Mouse (Mus musculus) lung, postnatal 4 days (tissue): ENCODE data around the gene Snx9.

Experiments
- DNase-seq, 2 experiments: peaks; one replicate each; pipeline ENCODE4 v3.0.0; 2021

The Snx9 gene

GRCm38 (mm10) chr17:5846101-5846500 lies 5.0 kb downstream of the Snx9 start:
- no peak for DNase-seq

GRCm38 (mm10) chr17:5848706-5849415 lies 7.7 kb downstream of the Snx9 start:
- no peak for DNase-seq

- DNase-seq = peak; percentile 69 to 78
Observed at GRCm38 (mm10) chr17:5849421-5849910, 8.3 kb downstream of the Snx9 start.

DNA sequence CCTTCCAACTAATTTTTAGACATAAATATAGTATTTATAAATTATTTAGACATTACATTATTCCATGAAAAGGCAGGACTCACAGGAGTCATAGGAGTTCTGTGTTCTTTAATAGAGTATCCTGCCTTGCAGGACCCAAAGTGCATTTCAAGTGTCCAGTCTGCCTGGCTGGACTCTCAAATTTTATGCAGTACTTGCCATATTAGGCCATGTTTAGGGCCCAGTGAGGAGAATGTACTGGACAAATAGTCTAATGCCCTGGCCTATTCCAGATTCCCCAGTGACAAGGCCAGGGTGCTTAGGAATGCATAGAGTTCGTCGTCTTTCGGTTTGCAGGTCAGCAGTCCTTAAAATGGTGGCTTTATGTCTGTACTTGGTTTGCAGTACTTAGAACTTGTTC lies 8.9 kb downstream of the Snx9 start:
- no peak for DNase-seq

DNA sequence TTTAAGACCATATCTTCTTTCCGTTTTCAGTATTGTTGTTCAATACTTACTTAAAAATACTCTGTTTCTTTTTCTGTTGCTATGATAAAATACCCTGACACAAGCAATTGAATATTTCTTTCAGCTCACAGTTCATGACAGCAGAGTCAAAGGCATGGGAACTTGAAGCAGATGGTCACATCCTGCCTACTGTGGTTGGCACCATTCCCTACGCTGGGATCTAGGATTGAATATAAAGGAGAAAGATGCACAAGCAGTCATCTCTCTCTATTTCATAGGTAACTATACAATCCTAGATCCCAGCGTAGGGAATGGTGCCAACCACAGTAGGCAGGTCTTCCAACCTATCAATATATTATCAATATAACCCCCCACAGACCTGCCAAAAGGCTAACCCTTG lies 9.3 kb downstream of the Snx9 start:
- DNase-seq = no peak

- no peak for DNase-seq
Observed at GRCm38 (mm10) chr17:5853936-5854335, 12.8 kb downstream of the Snx9 start.

GRCm38 (mm10) chr17:5855560-5855959 lies 14.4 kb downstream of the Snx9 start:
- DNase-seq = no peak

DNA sequence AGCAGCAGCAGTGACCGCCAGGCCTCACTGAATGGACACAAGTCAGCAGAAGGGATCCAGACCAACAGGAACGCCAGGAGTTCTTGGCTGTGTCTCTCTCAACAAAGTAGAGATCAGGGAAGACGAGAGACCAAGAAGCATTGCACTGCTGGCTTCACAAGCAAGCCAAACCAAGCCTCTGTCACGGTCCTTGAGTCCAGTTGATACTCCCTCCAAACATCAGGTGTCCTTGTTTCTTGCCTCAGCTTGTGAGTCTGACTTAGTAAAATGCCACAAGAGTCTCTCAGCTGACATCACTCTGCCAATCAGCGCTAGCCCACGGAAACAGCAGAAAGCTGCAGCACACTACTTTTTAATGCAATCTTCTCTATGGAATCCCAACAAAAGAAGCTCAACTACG lies 15.3 kb downstream of the Snx9 start:
- no peak for DNase-seq

- no peak for DNase-seq
Observed at GRCm38 (mm10) chr17:5857206-5857605, 16.1 kb downstream of the Snx9 start.

DNA sequence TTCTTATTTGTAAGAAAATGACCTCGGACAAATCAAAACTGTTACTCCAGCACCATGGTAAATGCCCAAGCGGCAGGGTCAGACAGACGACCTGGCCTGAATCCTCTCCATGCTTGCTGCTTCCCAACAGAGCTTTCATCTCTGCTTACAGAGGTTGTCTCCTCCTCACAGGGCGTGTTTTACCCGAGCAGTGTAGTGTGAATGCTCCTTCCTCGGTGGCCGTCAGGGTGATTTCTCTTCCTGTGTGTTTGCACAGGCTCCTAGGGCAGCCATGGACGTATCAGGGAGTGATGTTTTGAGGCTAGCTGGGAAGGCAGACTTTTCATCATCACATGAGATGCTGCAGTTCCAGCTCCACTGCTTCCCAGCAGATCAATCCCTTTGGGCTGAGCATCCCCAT lies 17.1 kb downstream of the Snx9 start:
- no peak for DNase-seq

DNA sequence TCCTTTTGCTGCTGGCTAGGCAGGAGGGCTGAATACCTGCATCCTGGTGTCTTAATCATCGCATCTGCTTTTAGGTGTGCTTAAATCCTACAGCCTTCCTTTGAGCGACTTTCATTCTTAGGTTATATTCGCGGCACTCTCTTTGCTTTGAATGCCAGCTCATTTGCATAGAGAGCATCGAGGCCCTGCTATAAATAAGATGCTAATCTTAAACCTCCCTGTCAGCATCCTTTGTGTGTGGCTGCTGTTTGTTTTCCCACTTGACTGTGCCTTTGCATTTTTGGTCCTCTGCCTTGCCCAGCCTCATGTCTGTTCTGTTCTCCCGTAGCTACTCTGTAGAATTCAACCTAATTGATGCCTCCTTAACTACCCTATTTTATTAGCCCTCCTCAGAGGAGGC lies 21.2 kb downstream of the Snx9 start:
- no peak for DNase-seq

GRCm38 (mm10) chr17:5862869-5863268 lies 21.7 kb downstream of the Snx9 start:
- DNase-seq = no peak

- no peak for DNase-seq
Observed at GRCm38 (mm10) chr17:5863745-5864144, 22.6 kb downstream of the Snx9 start.

GRCm38 (mm10) chr17:5867456-5867855 lies 26.3 kb downstream of the Snx9 start:
- no peak for DNase-seq

- no peak for DNase-seq
Observed at GRCm38 (mm10) chr17:5868319-5869031, 27.3 kb downstream of the Snx9 start.

DNA sequence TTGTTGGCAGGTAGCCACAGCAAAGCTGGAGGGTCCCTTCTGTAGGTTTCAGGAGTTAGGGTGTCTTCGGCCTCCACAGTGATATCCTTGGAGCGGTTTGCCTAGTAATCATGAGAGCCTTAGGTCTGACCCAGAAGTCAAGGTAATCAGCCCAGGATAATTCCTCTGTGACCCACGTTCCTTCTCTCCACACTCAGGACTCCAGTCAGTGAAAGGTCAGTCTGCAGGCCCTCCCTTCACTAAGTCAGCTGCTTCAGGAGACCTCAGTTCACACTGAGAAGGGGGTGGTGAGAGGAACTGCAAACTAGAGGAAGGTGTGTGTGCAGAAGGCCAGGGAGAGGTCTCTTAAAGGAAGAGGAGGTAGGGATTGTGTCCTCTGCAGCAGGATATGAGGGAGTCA lies 28.3 kb downstream of the Snx9 start:
- DNase-seq = no peak

DNA sequence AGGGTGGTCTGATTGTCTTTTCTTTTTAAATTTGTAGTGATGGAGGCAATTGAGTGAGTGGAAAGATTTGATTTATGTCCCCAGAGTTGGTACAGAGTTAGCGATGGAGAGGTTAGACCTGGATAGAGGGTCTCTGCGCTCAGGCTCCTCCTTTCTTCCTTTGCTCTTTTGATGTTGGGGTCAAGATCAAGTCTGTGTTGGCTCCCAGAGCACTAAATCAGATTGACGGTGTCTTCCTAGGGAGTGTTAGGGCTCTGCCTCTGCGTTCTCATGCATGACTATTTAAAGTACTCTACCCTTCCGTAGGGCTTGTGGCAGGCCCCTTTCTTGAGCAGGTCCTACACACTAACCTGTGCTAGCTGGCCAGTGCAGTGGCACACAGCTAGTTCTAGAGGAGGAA lies 28.9 kb downstream of the Snx9 start:
- DNase-seq = no peak

- no peak for DNase-seq
Observed at GRCm38 (mm10) chr17:5870696-5871095, 29.6 kb downstream of the Snx9 start.

GRCm38 (mm10) chr17:5872506-5872905 lies 31.4 kb downstream of the Snx9 start:
- peak; percentile 67 to 83 for DNase-seq

DNA sequence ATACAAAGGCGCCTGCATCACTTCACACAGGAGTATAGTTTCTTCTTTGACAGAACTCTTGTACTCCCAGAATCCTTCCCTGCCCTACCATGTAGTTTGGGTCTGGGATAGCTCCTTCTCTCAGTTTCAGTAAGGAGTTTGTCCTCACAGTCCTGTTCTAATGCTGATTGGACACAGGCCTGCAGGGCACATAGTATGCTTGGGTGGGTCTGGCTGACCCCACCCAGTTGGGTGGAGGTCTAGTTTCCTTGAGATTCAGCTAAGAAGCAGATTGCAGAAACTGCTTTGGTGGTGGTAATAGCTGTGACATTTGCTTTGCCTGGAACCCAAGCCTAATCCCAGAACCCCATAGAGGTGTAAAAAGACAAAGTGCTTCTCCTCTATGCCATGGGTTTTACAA lies 33.4 kb downstream of the Snx9 start:
- no peak for DNase-seq

GRCm38 (mm10) chr17:5877611-5878157 lies 36.6 kb downstream of the Snx9 start:
- DNase-seq = no peak

DNA sequence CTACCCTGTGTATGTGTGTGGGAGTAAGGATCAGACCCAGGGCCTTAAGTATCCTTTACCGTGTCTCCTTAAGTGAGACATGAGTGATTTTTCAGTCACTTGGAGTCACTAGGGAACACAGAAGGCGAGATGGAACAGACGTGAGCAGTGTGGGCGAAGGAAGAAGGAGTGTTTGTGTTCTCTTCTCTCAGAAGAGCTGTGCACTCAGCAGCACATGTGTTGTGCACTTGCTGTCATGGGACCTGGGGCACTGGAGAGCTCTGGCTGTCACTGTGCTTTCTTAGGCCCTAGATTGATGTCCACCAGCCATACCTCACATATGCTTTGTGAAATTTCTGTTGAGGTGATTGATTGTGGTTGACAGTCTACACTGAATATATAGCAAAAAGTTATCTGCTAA lies 37.7 kb downstream of the Snx9 start:
- DNase-seq = no peak

GRCm38 (mm10) chr17:5885474-5885873 lies 44.3 kb downstream of the Snx9 start:
- peak; percentile 84 to 91 for DNase-seq

DNA sequence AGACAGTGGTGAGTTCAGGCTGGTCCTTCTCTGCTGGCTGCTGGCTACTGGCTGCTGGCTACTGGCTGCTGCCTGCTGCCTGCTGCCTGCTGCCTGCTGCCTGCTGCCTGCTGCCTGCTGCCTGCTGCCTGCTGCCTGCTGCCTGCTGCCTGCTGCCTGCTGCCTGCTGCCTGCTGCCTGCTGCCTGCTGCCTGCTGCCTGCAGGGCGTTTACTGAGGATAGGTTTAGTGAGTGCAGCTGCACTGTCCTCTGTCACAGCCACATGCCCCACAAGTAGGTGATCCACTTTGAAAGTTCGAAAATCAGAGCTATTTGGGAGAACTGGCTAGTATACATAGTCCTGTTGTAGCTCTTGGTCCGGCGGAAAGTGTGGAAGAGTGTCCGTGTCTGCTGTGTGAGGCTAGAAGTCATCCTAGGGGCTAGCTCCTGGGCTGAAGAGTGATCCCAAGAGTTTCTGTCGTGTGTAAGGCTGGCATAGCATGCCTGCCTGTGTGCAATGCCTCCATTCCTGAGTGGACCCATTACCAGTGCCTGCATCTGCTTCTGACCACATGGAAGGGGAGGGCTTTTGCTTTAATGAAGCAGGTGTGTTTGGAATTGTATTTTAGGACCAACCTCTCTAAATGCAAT lies 45.2 kb downstream of the Snx9 start:
- DNase-seq = no peak
